Mouse (Mus musculus) brain, embryonic 14.5 days (tissue): ENCODE data around the gene Opn1sw.

Experiments used
- CTCF ChIP-seq: fragments of 200-500 bp; IDR thresholded peaks from 2 replicates; pipeline ENCODE4 v1.5.1; 2012; ENCODE audit warnings: inconsistent platforms, mild to moderate bottlenecking, moderate library complexity, borderline replicate concordance; ENCODE audit not compliant: insufficient read depth, insufficient read length; ENCODE audit errors: extremely low read depth
- POLR2A ChIP-seq: fragments of 200-500 bp; IDR thresholded peaks from 2 replicates; pipeline ENCODE4 v1.6.1; 2012; ENCODE audit warnings: mild to moderate bottlenecking, inconsistent platforms, borderline replicate concordance; ENCODE audit not compliant: poor library complexity, insufficient read depth, insufficient read length, severe bottlenecking; ENCODE audit errors: extremely low read depth

- no peak for TF ChIP-seq CTCF
- no peak for TF ChIP-seq POLR2A
These were observed 47.7 kb upstream of the Opn1sw start for GRCm38 (mm10) chr6:29435940-29436451.
